Mouse (Mus musculus) right cerebral cortex, postnatal 14 days (tissue): ENCODE data around the gene Vps13d.

Source experiments
- DNase-seq: peaks from one replicate; pipeline ENCODE4 v3.0.0; 2022

Vps13d gene

GRCm38 (mm10) chr4:145147006-145147961 lies 47.5 kb downstream of the Vps13d start:
- DNase-seq, result no peak

- DNase-seq, result no peak
Observed at GRCm38 (mm10) chr4:145143533-145143932, 51.3 kb downstream of the Vps13d start.

- DNase-seq, result no peak
Observed at GRCm38 (mm10) chr4:145136705-145137104, 58.1 kb downstream of the Vps13d start.

- no peak for DNase-seq
Observed at GRCm38 (mm10) chr4:145135473-145135872, 59.3 kb downstream of the Vps13d start.

GRCm38 (mm10) chr4:145130772-145131171 lies 64.0 kb downstream of the Vps13d start:
- DNase-seq, result no peak

- DNase-seq, result peak; percentile 50
Observed at GRCm38 (mm10) chr4:145129956-145130548, 64.8 kb downstream of the Vps13d start.

- DNase-seq, result no peak
Observed at GRCm38 (mm10) chr4:145125463-145126220, 69.2 kb downstream of the Vps13d start.

GRCm38 (mm10) chr4:145124419-145124818 lies 70.4 kb downstream of the Vps13d start:
- DNase-seq, result no peak

- DNase-seq, result no peak
Observed at GRCm38 (mm10) chr4:145111641-145112040, 83.2 kb downstream of the Vps13d start.

GRCm38 (mm10) chr4:145110736-145111135 lies 84.1 kb downstream of the Vps13d start:
- no peak for DNase-seq

GRCm38 (mm10) chr4:145106796-145107195 lies 88.0 kb downstream of the Vps13d start:
- DNase-seq, result no peak

- no peak for DNase-seq
Observed at GRCm38 (mm10) chr4:145105319-145105718, 89.5 kb downstream of the Vps13d start.

GRCm38 (mm10) chr4:145104917-145105316 lies 89.9 kb downstream of the Vps13d start:
- DNase-seq, result no peak

GRCm38 (mm10) chr4:145103617-145104016 lies 91.2 kb downstream of the Vps13d start:
- no peak for DNase-seq

GRCm38 (mm10) chr4:145101823-145102718 lies 92.7 kb downstream of the Vps13d start:
- DNase-seq, result no peak

GRCm38 (mm10) chr4:145099853-145100252 lies 95.0 kb downstream of the Vps13d start:
- no peak for DNase-seq

- DNase-seq, result no peak
Observed at GRCm38 (mm10) chr4:145099344-145099743, 95.5 kb downstream of the Vps13d start.

- DNase-seq, result no peak
Observed at GRCm38 (mm10) chr4:145097974-145098373, 96.8 kb downstream of the Vps13d start.

GRCm38 (mm10) chr4:145096481-145097039 lies 98.2 kb downstream of the Vps13d start:
- DNase-seq, result peak; percentile 19

GRCm38 (mm10) chr4:145086509-145086908 lies 108.3 kb downstream of the Vps13d start:
- DNase-seq, result no peak

GRCm38 (mm10) chr4:145079324-145079723 lies 115.5 kb downstream of the Vps13d start:
- DNase-seq, result no peak

- DNase-seq, result no peak
Observed at GRCm38 (mm10) chr4:145074276-145074675, 120.5 kb downstream of the Vps13d start.
